Mouse (Mus musculus) heart, adult 2 months (tissue): Measurements from ENCODE around the gene Vmn1r20.
"Not testable (repeated sequence)": the region's sequence is repeated elsewhere in the genome, so short reads cannot be mapped to it uniquely, and the experiment has no call there.

Source experiments
- CTCF ChIP-seq: fragments of 200-600 bp; IDR thresholded peaks from 2 replicates; pipeline ENCODE4 v1.8.1; 2022; ENCODE audit warnings: antibody characterized with exemption, mild to moderate bottlenecking, moderate library complexity
- EP300 ChIP-seq: fragments of 200-500 bp; IDR thresholded peaks from 2 replicates; pipeline ENCODE4 v1.6.1; 2011; ENCODE audit warnings: low read depth, low read length, control low read depth; ENCODE audit not compliant: insufficient read depth
- POLR2A ChIP-seq: fragments of 200-500 bp; IDR thresholded peaks from 2 replicates; pipeline ENCODE4 v1.6.1; 2011; ENCODE audit warnings: mild to moderate bottlenecking, low read depth, low read length, control low read depth; ENCODE audit not compliant: insufficient read depth

DNA sequence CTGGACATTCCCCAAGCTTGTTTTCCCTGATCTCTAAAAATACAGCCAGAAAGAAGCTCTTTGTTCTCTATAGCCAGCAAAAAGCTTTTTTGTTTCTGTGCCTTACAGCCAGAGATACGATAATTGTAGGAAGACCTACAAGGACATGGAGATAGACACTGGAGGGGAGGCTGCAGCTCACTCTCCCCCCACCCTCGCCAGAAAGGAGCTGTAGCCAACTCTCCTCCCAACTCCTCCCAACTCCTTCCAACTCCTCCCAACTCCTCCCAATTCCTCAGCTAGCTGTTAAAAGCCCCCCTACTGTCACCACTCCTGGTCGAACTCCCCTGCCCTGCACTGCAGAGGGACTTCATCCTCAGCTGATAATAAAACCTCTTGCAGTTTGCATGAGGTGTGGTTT, 39.4 kb downstream of the Vmn1r20 start:
- not testable (repeated sequence) for TF ChIP-seq POLR2A, EP300, CTCF
